Comparison of ENCODE assay signal across 9 mouse cellular contexts in genomic region chr3:52101401-52101976, GRCm38 (mm10). TPM values are rescaled to one million over a fixed set of nuclear protein-coding genes. Genes with fewer than 3 reads are reported as not detected.
DNase-seq lines count a peak whose midpoint lies in the region; ATAC-seq and TF ChIP-seq lines count a peak whose summit lies in the region.
"Had no signal": no experiment of that assay in that cellular context is flagged by ENCODE, and none has a peak within 500 bp of the region (broad histone marks: within the 10 kb centered on the region; RNA-seq: fewer than 3 reads in every experiment).

No protein-coding gene starts in this region.

- intact Hi-C loops in heart, postnatal 14 days (cut with DNase I) = loop anchor here (5.0 kb wide), 2 partner anchors 184 to 209 kb away; no protein-coding TSS in a partner anchor

- no peaks in the 10 kb centered on the region for H3K36me3 ChIP-seq in heart, embryonic 11.5 days (ENCODE audit: control insufficient read depth, insufficient read depth, low read length)
- H3K36me3 ChIP-seq in ES-E14 (ENCODE audit: control insufficient read depth, insufficient read depth, low read length, poor library complexity, severe bottlenecking) = no peaks in the 10 kb centered on the region
- H3K36me3 ChIP-seq in forebrain, postnatal 0 days (ENCODE audit: insufficient read depth) = no peaks in the 10 kb centered on the region
- H3K36me3 ChIP-seq in liver, embryonic 12.5 days = no peaks in the 10 kb centered on the region
- H3K36me3 ChIP-seq: G1E had no signal

- in situ Hi-C loops in ES-E14 (cut with MboI; ENCODE audit: low sequenced_read_pairs in 2 of 2, unreplicated experiment in 2 of 2) = no loop called here

- no peaks in the 10 kb centered on the region for H3K27me3 ChIP-seq in heart, embryonic 11.5 days (ENCODE audit: control insufficient read depth, insufficient read depth, low read length)
- no peaks in the 10 kb centered on the region for H3K27me3 ChIP-seq in forebrain, postnatal 0 days (ENCODE audit: insufficient read depth, low read length)
- H3K27me3 ChIP-seq in liver, embryonic 12.5 days (replicated peaks) = no peaks in the 10 kb centered on the region

- peak overlapping the region; percentile 73 for H3K4me3 ChIP-seq in heart, embryonic 11.5 days (ENCODE audit: low read depth, low read length)
- peak overlapping the region; percentile 67 to 83 for H3K4me3 ChIP-seq in ES-E14 (ENCODE audit: insufficient read depth in 1 of 2, low read depth in 1 of 2, low read length in 2 of 2, poor library complexity in 1 of 2, severe bottlenecking in 1 of 2)
- peak overlapping the region; percentile 76 for H3K4me3 ChIP-seq in forebrain, postnatal 0 days (ENCODE audit: low read depth, low read length)
- peak overlapping the region; percentile 72 for H3K4me3 ChIP-seq in liver, embryonic 12.5 days

- H3K9me3 ChIP-seq in heart, embryonic 11.5 days (replicated peaks; ENCODE audit: control insufficient read depth, low read length) = no peaks in the 10 kb centered on the region
- no peaks in the 10 kb centered on the region for H3K9me3 ChIP-seq in ES-E14 (ENCODE audit: control insufficient read depth, insufficient read depth, low read depth, low read length)
- no peaks in the 10 kb centered on the region for H3K9me3 ChIP-seq in forebrain, postnatal 0 days (ENCODE audit: low read length)
- H3K9me3 ChIP-seq in liver, embryonic 12.5 days (replicated peaks) = no peaks in the 10 kb centered on the region

- peak overlapping the region; percentile 99 for H3K27ac ChIP-seq in heart, embryonic 11.5 days (ENCODE audit: low read depth, low read length)
- H3K27ac ChIP-seq in ES-E14 (ENCODE audit: insufficient read depth, low read depth, low read length, poor library complexity, severe bottlenecking) = no peak overlapping the region
- peak overlapping the region; percentile 98 for H3K27ac ChIP-seq in forebrain, postnatal 0 days (ENCODE audit: low read depth, low read length)
- H3K27ac ChIP-seq in liver, embryonic 12.5 days = peak overlapping the region; percentile 93

- no peaks in the 10 kb centered on the region for H3K4me1 ChIP-seq in heart, embryonic 11.5 days (ENCODE audit: control insufficient read depth, insufficient read depth, low read length)
- H3K4me1 ChIP-seq in ES-E14 (ENCODE audit: control insufficient read depth in 2 of 2, insufficient read depth in 2 of 2, low read length in 2 of 2, poor library complexity in 1 of 2) = no peaks in the 10 kb centered on the region
- no peaks in the 10 kb centered on the region for H3K4me1 ChIP-seq in forebrain, postnatal 0 days (ENCODE audit: insufficient read depth)
- H3K4me1 ChIP-seq in liver, embryonic 12.5 days = peaks cover 43% of the 10 kb centered on the region

- DNase-seq in heart, postnatal 14 days = no peak
- DNase-seq in ES-E14 (ENCODE audit: low read depth, low spot score) = no peak
- DNase-seq in forebrain, postnatal 0 days = no peak
- DNase-seq in testis, postnatal 10 days (ENCODE audit: low spot score) = peak; percentile 48
- no peak for DNase-seq in ovary, postnatal 36 days (ENCODE audit: low spot score)
- no peak for DNase-seq in lung, postnatal 36 days

- peak; percentile 24; the same call in 1 of the 2 replicates for ATAC-seq in heart, embryonic 11.5 days (replicated peaks; ENCODE audit: insufficient number of reproducible peaks, low FRiP score, low TSS enrichment)
- no peak for ATAC-seq in forebrain, postnatal 0 days
- peak; percentile 24 for ATAC-seq in liver, embryonic 12.5 days

- no peak for TF ChIP-seq CTCF in forebrain, postnatal 0 days (IDR thresholded peaks at IDR 0.05; ENCODE audit: low read depth)

- peak overlapping the region; percentile 91 for H3K9ac ChIP-seq in heart, embryonic 11.5 days (ENCODE audit: low read depth, low read length)
- peak overlapping the region; percentile 46 for H3K9ac ChIP-seq in ES-E14 (ENCODE audit: insufficient read depth, low read depth, low read length, poor library complexity, severe bottlenecking)
- peak overlapping the region; percentile 88 for H3K9ac ChIP-seq in forebrain, postnatal 0 days
- H3K9ac ChIP-seq in liver, embryonic 12.5 days = peak overlapping the region; percentile 77

- peak overlapping the region; percentile 96 for H3K4me2 ChIP-seq in heart, embryonic 11.5 days
- peak overlapping the region; percentile 98 for H3K4me2 ChIP-seq in forebrain, postnatal 0 days (ENCODE audit: low read depth)
- peak overlapping the region; percentile 97 for H3K4me2 ChIP-seq in liver, embryonic 12.5 days

- WGBS in heart, embryonic 11.5 days (ENCODE audit: insufficient replicate concordance) = 1% methylated on average over 14 of the region's 14 CpGs
- WGBS in forebrain, postnatal 0 days = 2% methylated on average over 14 of the region's 14 CpGs
- 2% methylated on average over 14 of the region's 14 CpGs for WGBS in liver, embryonic 12.5 days (ENCODE audit: insufficient replicate concordance)

TF ChIP-seq in ES-E14, 5 proteins besides CTCF, POLR2A, EP300 and RAD21:
- TF ChIP-seq ZNF384 (IDR thresholded peaks at IDR 0.05; ENCODE audit: low read depth, low read length) (no peak), ZC3H11A (IDR thresholded peaks at IDR 0.05; ENCODE audit: borderline replicate concordance, low read depth, low read length) (no peak), CHD2 (IDR thresholded peaks at IDR 0.05; ENCODE audit: low read depth, low read length) (no peak), HCFC1 (IDR thresholded peaks at IDR 0.05; ENCODE audit: borderline replicate concordance, insufficient read depth, low read length) (no peak), MAFK (IDR thresholded peaks at IDR 0.05; ENCODE audit: insufficient read depth, low read depth, low read length) (no peak)

RNA-seq across cellular contexts. Expression of gene Maml3, which starts 3.4 kb away (rescaled TPM):
- 2.1 and 2.6 TPM in 2 replicates for polyA plus RNA-seq in heart, embryonic 11.5 days (2014; fragmentation: Nextera tagmentation; extraction: Ambion mirVana)
- 1 to 10 TPM; 3.7 to 5.0 TPM for total RNA-seq in heart, postnatal 14 days (2021)
- total RNA-seq in ES-E14 (2012; rRNA removed) = 0.58 and 1.2 TPM in 2 replicates
- total RNA-seq in forebrain, postnatal 0 days (2014; rRNA removed) = 8.4 and 14.9 TPM in 2 replicates
- polyA plus RNA-seq in forebrain, postnatal 0 days (2015; fragmentation: Nextera tagmentation; extraction: Ambion mirVana) = 1.8 and 3.1 TPM in 2 replicates
- polyA plus RNA-seq in liver, embryonic 12.5 days (2016; fragmentation: Nextera tagmentation; extraction: Ambion mirVana) = 1.5 and 1.7 TPM in 2 replicates
